Mouse (Mus musculus): ENCODE results near the gene Ccdc171. TPM values are rescaled to one million over a fixed set of nuclear protein-coding genes. Genes with fewer than 3 reads are reported as not detected.

Gene Ccdc171
- polyA plus RNA-seq, 1 experiment from 2014 or later, result 2.8 TPM

GRCm38 (mm10) chr4:83853885-83854284 lies 328.5 kb downstream of the Ccdc171 start:
- no peak overlapping the region for H3K4me2 ChIP-seq (ENCODE audit: low read length)
- H3K27ac ChIP-seq (ENCODE audit: low read depth), result no peak overlapping the region
- ATAC-seq (replicated peaks; ENCODE audit: low FRiP score, low TSS enrichment, low read depth) (no peak), DNase-seq (ENCODE audit: low spot score) (no peak)
- no peak overlapping the region for H3K9ac ChIP-seq (ENCODE audit: low read length)
- no peaks in the 10 kb centered on the region for H3K27me3 ChIP-seq (replicated peaks; ENCODE audit: control insufficient read depth, insufficient read depth, low read length)
- H3K4me3 ChIP-seq (ENCODE audit: low read depth, low read length), result no peak overlapping the region
- H3K9me3 ChIP-seq (ENCODE audit: control insufficient read depth, low read length), result no peaks in the 10 kb centered on the region
- H3K4me1 ChIP-seq (replicated peaks; ENCODE audit: control insufficient read depth, insufficient read depth, low read length), result no peaks in the 10 kb centered on the region
- 87% methylated on average over 5 of the region's 5 CpGs for WGBS
- no peaks in the 10 kb centered on the region for H3K36me3 ChIP-seq (ENCODE audit: control insufficient read depth, insufficient read depth, low read length)

GRCm38 (mm10) chr4:83861706-83862105 lies 336.4 kb downstream of the Ccdc171 start:
- H3K4me1 ChIP-seq (replicated peaks; ENCODE audit: control insufficient read depth, insufficient read depth, low read length), result no peaks in the 10 kb centered on the region
- H3K27me3 ChIP-seq (replicated peaks; ENCODE audit: control insufficient read depth, insufficient read depth, low read length), result no peaks in the 10 kb centered on the region
- no peak overlapping the region for H3K4me3 ChIP-seq (ENCODE audit: low read depth, low read length)
- H3K27ac ChIP-seq (ENCODE audit: low read depth), result no peak overlapping the region
- no peak overlapping the region for H3K9ac ChIP-seq (ENCODE audit: low read length)
- no peak for ATAC-seq (replicated peaks; ENCODE audit: low FRiP score, low TSS enrichment, low read depth)
- no peak overlapping the region for H3K4me2 ChIP-seq (ENCODE audit: low read length)
- DNase-seq (ENCODE audit: low spot score), result no peak
- no peaks in the 10 kb centered on the region for H3K9me3 ChIP-seq (ENCODE audit: control insufficient read depth, low read length)
- 60% methylated on average over 3 of the region's 3 CpGs for WGBS
- no peaks in the 10 kb centered on the region for H3K36me3 ChIP-seq (ENCODE audit: control insufficient read depth, insufficient read depth, low read length)

GRCm38 (mm10) chr4:83862295-83862694 lies 336.9 kb downstream of the Ccdc171 start:
- no peak for ATAC-seq (replicated peaks; ENCODE audit: low FRiP score, low TSS enrichment, low read depth)
- Histone ChIP-seq H3K27ac (ENCODE audit: low read depth) (no peak overlapping the region), H3K9ac (ENCODE audit: low read length) (no peak overlapping the region), H3K36me3 (ENCODE audit: control insufficient read depth, insufficient read depth, low read length) (no peaks in the 10 kb centered on the region), H3K4me3 (ENCODE audit: low read depth, low read length) (no peak overlapping the region), H3K4me2 (ENCODE audit: low read length) (no peak overlapping the region), H3K27me3 (replicated peaks; ENCODE audit: control insufficient read depth, insufficient read depth, low read length) (no peaks in the 10 kb centered on the region), H3K4me1 (replicated peaks; ENCODE audit: control insufficient read depth, insufficient read depth, low read length) (no peaks in the 10 kb centered on the region), H3K9me3 (ENCODE audit: control insufficient read depth, low read length) (no peaks in the 10 kb centered on the region)
- WGBS, result 76% methylated on average over 7 of the region's 7 CpGs
- DNase-seq (ENCODE audit: low spot score), result no peak

- DNase-seq (ENCODE audit: low spot score), result no peak
- no peaks in the 10 kb centered on the region for H3K36me3 ChIP-seq (ENCODE audit: control insufficient read depth, insufficient read depth, low read length)
- no peaks in the 10 kb centered on the region for H3K9me3 ChIP-seq (ENCODE audit: control insufficient read depth, low read length)
- no peak overlapping the region for H3K4me2 ChIP-seq (ENCODE audit: low read length)
- H3K4me1 ChIP-seq (replicated peaks; ENCODE audit: control insufficient read depth, insufficient read depth, low read length), result 0 out of 2 replicates have a peak, but pooled peaks cover 4% of the 10 kb centered on the region
- H3K27me3 ChIP-seq (replicated peaks; ENCODE audit: control insufficient read depth, insufficient read depth, low read length), result no peaks in the 10 kb centered on the region
- 60% methylated on average over 7 of the region's 7 CpGs for WGBS
- no peak overlapping the region for H3K9ac ChIP-seq (ENCODE audit: low read length)
- ATAC-seq (replicated peaks; ENCODE audit: low FRiP score, low TSS enrichment, low read depth), result no peak
- H3K4me3 ChIP-seq (ENCODE audit: low read depth, low read length), result no peak overlapping the region
- no peak overlapping the region for H3K27ac ChIP-seq (ENCODE audit: low read depth)
Measured at GRCm38 (mm10) chr4:83876600-83876999, 351.3 kb downstream of the Ccdc171 start.

- Histone ChIP-seq H3K4me3 (ENCODE audit: low read depth, low read length) (no peak overlapping the region), H3K9me3 (ENCODE audit: control insufficient read depth, low read length) (no peaks in the 10 kb centered on the region), H3K27me3 (replicated peaks; ENCODE audit: control insufficient read depth, insufficient read depth, low read length) (no peaks in the 10 kb centered on the region), H3K9ac (ENCODE audit: low read length) (no peak overlapping the region), H3K4me1 (replicated peaks; ENCODE audit: control insufficient read depth, insufficient read depth, low read length) (0 out of 2 replicates have a peak, but pooled peaks cover 4% of the 10 kb centered on the region), H3K36me3 (ENCODE audit: control insufficient read depth, insufficient read depth, low read length) (no peaks in the 10 kb centered on the region), H3K4me2 (ENCODE audit: low read length) (no peak overlapping the region), H3K27ac (ENCODE audit: low read depth) (no peak overlapping the region)
- WGBS, result 59% methylated on average over 8 of the region's 8 CpGs
- ATAC-seq (replicated peaks; ENCODE audit: low FRiP score, low TSS enrichment, low read depth) (no peak), DNase-seq (ENCODE audit: low spot score) (no peak)
Measured at GRCm38 (mm10) chr4:83878236-83878635, 352.9 kb downstream of the Ccdc171 start.

- DNase-seq (ENCODE audit: low spot score) (no peak), ATAC-seq (replicated peaks; ENCODE audit: low FRiP score, low TSS enrichment, low read depth) (no peak)
- H3K4me3 ChIP-seq (ENCODE audit: low read depth, low read length), result no peak overlapping the region
- H3K9me3 ChIP-seq (ENCODE audit: control insufficient read depth, low read length), result no peaks in the 10 kb centered on the region
- WGBS, result 51% methylated on average over 13 of the region's 13 CpGs
- no peak overlapping the region for H3K27ac ChIP-seq (ENCODE audit: low read depth)
- no peaks in the 10 kb centered on the region for H3K4me1 ChIP-seq (replicated peaks; ENCODE audit: control insufficient read depth, insufficient read depth, low read length)
- H3K9ac ChIP-seq (ENCODE audit: low read length), result no peak overlapping the region
- H3K27me3 ChIP-seq (replicated peaks; ENCODE audit: control insufficient read depth, insufficient read depth, low read length), result no peaks in the 10 kb centered on the region
- no peaks in the 10 kb centered on the region for H3K36me3 ChIP-seq (ENCODE audit: control insufficient read depth, insufficient read depth, low read length)
- no peak overlapping the region for H3K4me2 ChIP-seq (ENCODE audit: low read length)
Measured at GRCm38 (mm10) chr4:83888459-83889054, 363.2 kb downstream of the Ccdc171 start.

GRCm38 (mm10) chr4:83902081-83902645 lies 376.8 kb downstream of the Ccdc171 start:
- Histone ChIP-seq H3K9me3 (ENCODE audit: control insufficient read depth, low read length) (no peaks in the 10 kb centered on the region), H3K9ac (ENCODE audit: low read length) (no peak overlapping the region), H3K27ac (ENCODE audit: low read depth) (no peak overlapping the region), H3K27me3 (replicated peaks; ENCODE audit: control insufficient read depth, insufficient read depth, low read length) (no peaks in the 10 kb centered on the region), H3K36me3 (ENCODE audit: control insufficient read depth, insufficient read depth, low read length) (no peaks in the 10 kb centered on the region), H3K4me1 (replicated peaks; ENCODE audit: control insufficient read depth, insufficient read depth, low read length) (no peaks in the 10 kb centered on the region), H3K4me2 (ENCODE audit: low read length) (no peak overlapping the region), H3K4me3 (ENCODE audit: low read depth, low read length) (no peak overlapping the region)
- 83% methylated on average over 9 of the region's 9 CpGs for WGBS
- ATAC-seq (replicated peaks; ENCODE audit: low FRiP score, low TSS enrichment, low read depth) (no peak), DNase-seq (ENCODE audit: low spot score) (no peak)
